Mouse (Mus musculus) right cerebral cortex, adult 18-20 months (tissue): Measurements from ENCODE around the gene Macf1.

Experiments used
- DNase-seq: peaks from one replicate; pipeline ENCODE4 v3.0.0; 2022; ENCODE audit warnings: mixed read lengths

The Macf1 gene

GRCm38 (mm10) chr4:123397643-123398434, 286.3 kb downstream of the Macf1 start:
- no peak for DNase-seq

GRCm38 (mm10) chr4:123397049-123397448, 287.1 kb downstream of the Macf1 start:
- DNase-seq = no peak

DNA sequence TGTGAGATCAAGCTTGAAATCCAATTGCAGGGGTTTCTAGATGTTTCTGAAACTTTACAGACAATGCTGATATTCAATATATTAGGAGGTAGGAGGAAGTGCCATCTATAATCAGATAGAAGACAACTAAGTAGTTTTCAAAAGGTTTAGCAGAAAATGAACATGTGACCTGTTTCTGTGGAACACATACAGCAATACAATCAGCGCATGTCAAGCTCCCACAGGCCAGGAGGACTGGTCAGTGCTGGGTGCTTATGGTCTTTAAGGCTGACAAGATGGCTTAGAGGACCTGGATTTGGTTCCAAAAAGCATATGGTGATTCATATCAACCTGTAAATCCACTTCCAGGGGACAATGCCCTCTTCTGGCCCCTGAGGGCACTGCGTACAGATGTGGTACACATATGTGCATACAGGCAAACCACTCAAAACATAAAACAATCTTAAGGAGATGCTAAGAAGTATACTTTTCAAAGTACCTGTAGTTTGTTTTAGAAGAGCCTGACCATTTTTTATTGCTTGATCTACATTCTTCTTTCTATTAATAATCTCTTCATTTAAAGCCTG, 288.6 kb downstream of the Macf1 start:
- DNase-seq = no peak

DNA sequence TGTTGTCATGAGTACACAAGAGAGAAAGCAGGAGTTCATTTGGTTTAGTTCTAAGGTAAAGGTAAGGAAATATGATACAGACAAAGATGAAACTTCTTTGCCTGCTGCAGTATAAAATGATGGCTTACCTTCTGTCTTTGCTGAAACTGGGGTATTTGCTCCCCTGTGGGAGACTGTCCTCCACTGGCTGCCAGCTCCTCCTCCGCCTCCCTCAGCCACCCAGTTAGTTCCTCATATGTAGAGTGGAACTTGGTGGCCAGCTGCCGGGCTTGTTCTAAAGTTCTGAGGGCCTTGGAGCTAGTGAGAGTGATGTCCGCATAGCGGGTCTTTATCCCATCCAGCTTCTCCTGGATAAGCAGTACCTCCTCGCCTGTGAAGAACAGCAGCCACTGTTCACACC, 289.3 kb downstream of the Macf1 start:
- no peak for DNase-seq

GRCm38 (mm10) chr4:123394269-123394668, 289.9 kb downstream of the Macf1 start:
- DNase-seq = no peak

- DNase-seq = no peak
Observed at GRCm38 (mm10) chr4:123393004-123393403, 291.2 kb downstream of the Macf1 start.

DNA sequence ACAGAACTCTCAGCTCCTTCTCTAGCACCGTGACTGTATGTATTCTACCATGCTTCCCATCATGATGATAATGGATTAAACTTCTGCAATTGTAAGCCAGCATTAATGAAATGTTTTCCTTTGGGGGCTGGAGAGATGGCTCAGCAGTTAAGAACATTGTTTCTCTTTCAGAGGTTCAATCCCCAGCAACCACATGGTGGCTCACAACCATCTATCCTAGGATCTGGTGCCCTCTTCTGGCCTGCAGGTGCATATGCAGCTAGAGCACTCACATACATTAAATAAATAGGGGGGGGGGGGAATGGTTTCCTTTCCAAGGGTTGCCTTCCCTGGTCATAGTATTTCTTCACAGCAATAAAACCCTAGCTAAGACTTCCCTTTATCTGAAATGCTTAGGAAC, 292.0 kb downstream of the Macf1 start:
- DNase-seq = no peak

DNA sequence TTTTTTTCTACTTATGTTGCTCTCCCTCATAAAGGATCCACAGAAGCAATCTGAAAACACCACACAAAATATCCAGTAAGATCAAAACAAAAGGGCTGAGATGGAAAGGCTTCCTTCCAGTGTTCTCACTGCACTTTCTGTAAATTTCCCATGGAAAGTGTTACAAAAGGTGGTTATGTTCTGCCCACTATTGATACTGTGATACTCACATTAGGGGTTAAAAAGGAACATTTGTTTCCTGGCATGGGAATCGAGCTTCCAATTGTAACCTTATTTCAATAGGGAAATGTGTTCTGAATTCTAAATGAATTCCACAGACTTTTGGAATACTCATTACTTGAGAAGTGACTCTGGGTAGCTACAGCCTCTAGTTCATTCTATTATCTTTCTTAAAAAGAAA, 299.1 kb downstream of the Macf1 start:
- DNase-seq = no peak

GRCm38 (mm10) chr4:123383173-123383572, 301.0 kb downstream of the Macf1 start:
- DNase-seq = peak; percentile 89

- DNase-seq = no peak
Observed at GRCm38 (mm10) chr4:123382051-123382450, 302.1 kb downstream of the Macf1 start.

DNA sequence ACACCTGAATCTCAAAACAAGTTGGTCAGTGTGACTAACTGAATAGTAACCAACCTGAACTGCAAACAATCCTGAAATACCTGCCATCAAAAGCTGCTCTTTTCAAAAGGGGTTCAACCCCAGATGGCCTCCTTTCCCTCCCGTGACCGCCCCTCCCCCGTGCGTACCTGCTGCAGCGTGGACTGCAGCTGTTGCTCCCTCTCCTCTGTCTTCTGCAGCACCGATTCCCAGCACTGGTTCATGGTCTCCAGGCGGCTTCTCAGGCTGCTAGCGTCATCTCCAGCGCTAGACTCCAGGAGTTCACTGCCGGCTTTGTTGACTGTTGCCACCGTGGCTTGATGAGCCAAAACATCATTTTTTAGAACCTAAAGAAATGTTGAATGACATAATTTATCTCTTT, 302.6 kb downstream of the Macf1 start:
- no peak for DNase-seq

GRCm38 (mm10) chr4:123376031-123376430, 308.1 kb downstream of the Macf1 start:
- DNase-seq = no peak

DNA sequence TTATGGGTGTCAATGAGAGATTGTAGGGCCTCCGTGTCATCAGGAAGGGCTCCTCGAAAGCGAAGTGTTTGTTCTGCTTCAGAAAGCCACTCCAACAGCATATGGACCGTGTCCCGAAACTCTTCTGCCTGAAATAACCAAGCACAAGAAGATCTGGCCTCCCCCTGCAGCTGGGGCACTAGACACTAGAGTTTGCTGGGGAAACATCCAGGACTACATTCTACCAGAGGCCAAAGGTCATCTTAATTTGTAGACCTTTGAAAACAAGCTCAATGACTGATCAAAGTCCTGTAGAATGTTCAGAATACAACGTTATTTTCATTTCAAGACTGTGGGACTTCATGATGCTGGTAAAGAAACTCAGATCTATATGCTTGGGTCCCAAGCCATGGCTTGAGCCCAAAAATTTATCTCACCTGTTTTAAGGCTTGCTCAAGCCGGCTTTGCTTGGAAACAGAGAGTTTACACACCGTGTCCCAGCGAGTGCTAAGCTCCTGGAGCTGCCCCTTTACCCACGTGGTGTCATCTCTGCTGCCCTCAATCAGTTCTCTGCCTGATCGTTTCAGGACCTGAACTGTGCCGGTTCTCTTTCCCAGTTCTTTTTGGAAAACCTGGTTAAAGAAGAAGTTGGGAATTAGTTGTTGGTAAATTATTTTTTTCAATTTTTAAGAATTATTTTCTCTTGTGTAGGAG, 309.7 kb downstream of the Macf1 start:
- no peak for DNase-seq

DNA sequence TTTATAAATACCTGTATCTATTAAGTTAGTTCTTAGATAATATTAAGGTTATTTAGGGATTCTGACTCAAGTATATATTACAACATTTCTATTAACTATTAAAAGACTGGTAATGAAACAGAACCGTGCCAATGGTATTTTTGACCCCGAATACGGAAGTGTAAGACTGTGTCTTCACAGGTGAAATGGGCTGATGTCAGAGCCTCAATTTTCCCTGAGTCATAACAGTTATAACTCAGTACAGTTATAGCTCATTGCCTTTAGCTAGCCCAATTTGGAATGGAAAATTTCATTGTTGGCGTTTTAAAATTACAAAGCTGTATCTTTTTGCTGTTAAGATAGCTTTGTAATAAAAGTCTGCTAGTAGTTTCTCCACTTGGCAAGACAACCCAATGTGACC, 320.6 kb downstream of the Macf1 start:
- DNase-seq = no peak

DNA sequence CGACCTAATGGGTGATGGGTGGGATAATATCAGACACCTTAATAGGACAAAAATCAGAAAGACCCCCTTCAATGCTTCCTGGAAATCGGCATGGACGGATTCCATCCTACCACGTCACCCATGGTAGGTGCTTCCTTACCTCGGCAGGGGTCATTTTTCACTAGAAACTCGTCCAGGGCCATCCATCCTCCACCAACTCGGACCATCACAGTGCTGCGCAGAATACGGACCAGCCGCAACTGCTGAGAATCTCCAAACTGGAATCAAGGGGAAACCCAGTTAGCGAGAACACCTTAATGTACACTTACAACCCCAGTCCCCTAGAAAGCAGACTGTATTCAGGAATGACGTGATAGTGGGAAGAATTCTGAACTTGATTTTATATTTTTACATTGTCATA, 323.4 kb downstream of the Macf1 start:
- no peak for DNase-seq

GRCm38 (mm10) chr4:123358613-123359012, 325.5 kb downstream of the Macf1 start:
- no peak for DNase-seq

DNA sequence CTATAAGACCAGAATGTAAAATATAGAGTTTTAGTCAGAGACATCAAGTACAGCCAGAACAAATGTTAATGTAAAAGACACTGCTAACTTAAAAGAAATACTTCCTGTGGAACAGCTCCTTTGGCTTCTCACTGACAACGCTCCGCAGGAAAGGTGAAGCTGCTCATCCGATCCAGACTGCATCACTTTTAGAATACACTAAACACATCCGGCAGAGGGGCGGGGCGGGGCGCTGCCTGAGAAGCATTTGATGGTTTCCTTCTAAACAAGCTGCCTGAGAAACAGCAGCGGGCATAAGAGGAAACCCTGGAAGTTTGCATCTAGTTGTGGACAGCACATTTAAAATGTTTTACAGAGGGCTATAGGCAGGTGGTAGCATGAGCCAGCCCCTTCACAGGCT, 328.2 kb downstream of the Macf1 start:
- no peak for DNase-seq

- peak; percentile 43 for DNase-seq
Observed at GRCm38 (mm10) chr4:123353271-123353877, 330.8 kb downstream of the Macf1 start.

- DNase-seq = no peak
Observed at GRCm38 (mm10) chr4:123343471-123343789, 340.7 kb downstream of the Macf1 start.

- no peak for DNase-seq
Observed at GRCm38 (mm10) chr4:123342642-123343470, 341.3 kb downstream of the Macf1 start, which contains the start of gene Bmp8a. Bmp8a (minus strand) TSS chr4:123343252.

DNA sequence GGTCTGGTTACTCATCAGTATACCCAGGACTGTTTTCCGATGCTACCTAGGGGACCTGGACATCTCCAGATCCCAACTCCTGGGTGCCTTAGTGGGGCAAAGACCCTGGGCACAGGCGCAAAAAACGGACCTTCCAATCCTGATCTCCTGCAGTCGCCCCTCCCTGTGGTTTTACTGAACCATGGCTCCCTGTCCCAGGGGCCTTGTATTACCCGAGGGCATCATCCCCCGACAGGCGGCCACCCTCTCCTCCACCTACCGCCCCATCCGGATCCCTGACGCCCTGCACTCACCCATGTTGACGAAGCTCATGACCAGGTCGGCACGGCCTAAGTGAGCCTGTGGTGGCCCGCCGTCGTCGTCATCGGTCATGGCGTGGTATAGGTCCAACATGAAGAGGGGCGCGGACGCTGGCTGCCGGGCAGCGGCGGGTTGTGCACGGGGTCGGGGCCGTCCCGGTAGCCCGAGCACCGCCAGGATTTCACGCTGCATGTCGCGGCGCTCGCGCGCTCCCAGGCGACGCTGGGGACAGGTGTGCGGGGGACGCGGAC, 342.0 kb downstream of the Macf1 start:
- no peak for DNase-seq

DNA sequence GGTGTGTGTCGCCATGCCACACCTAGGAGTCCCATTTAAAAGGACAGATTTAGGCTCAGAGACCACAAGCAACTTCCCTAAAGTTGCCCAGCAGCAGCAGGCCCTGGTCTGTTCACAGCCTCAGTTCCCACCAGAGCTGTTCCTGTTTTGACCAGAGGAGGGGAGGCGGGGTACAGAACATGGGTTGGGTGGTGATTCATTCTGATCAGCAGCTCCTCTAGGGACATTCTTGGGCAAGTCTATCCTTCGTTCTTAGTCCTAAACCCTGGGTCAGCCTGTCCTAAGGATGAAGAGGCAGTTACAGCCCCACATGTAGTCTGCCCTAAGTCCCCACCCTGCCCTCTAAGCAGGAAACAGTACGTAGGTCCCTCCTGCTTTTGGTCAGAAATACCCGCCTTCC, 343.9 kb downstream of the Macf1 start:
- DNase-seq = no peak

GRCm38 (mm10) chr4:123337693-123338092, 346.5 kb downstream of the Macf1 start:
- no peak for DNase-seq
